Mouse (Mus musculus): ENCODE results near the gene Iqcc.

The Iqcc gene

GRCm38 (mm10) chr4:129618786-129619691 is at the start of gene Iqcc:
Iqcc (minus strand) TSS chr4:129619099.
- in situ Hi-C loops (cut with MboI; ENCODE audit: low sequenced_read_pairs) = loop anchor here (25.0 kb wide), 1 partner anchor 257 kb away; no protein-coding TSS in a partner anchor

- in situ Hi-C loops (cut with MboI; ENCODE audit: low sequenced_read_pairs) = no loop called here
Observed at GRCm38 (mm10) chr4:129662255-129662813, 43.4 kb upstream of the Iqcc start.

DNA sequence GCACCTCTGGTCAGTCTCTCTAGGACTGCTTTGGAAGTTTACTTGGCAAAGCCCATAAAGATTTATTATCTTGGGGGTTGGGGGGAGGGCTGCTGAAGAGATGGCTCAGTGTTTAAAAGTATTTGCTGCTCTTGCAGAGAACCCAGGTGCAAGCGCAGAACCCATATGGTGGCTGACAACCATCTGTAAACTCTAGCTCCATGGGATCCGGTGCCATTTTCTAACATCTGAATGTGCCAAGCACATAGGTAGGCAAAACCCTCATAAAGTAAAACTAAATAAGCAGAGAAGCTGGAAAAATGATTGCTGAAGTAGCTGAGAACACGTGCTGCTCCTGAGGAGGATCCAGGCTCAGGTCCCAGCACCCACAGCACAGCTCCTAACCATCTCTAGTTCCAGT is 42.7 kb upstream of the Iqcc start:
- in situ Hi-C loops (cut with MboI; ENCODE audit: low sequenced_read_pairs) = no loop called here

DNA sequence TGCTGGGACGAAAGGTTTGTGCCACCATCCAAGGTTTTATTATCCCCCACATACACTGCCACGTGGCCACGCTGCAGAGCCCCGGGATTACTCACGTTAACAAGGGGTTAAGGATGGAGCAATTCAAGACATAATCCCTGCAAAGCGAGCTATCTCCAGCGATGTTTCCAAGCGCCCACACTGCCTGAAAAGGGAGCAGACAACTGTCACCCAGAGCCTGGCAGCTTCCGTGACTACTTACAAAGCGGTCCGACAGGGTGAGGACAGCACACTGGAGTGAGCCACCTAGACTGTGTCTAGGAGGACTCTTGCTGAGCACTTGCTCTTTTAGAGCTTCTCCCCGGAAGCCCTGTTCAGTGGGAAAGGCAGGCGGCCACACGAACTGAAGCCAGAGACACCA is 35.9 kb upstream of the Iqcc start:
- in situ Hi-C loops (cut with MboI; ENCODE audit: low sequenced_read_pairs) = no loop called here

GRCm38 (mm10) chr4:129650359-129650758 is 31.5 kb upstream of the Iqcc start:
- in situ Hi-C loops (cut with MboI; ENCODE audit: low sequenced_read_pairs) = no loop called here

GRCm38 (mm10) chr4:129648656-129649055 is 29.8 kb upstream of the Iqcc start:
- in situ Hi-C loops (cut with MboI; ENCODE audit: low sequenced_read_pairs) = no loop called here

DNA sequence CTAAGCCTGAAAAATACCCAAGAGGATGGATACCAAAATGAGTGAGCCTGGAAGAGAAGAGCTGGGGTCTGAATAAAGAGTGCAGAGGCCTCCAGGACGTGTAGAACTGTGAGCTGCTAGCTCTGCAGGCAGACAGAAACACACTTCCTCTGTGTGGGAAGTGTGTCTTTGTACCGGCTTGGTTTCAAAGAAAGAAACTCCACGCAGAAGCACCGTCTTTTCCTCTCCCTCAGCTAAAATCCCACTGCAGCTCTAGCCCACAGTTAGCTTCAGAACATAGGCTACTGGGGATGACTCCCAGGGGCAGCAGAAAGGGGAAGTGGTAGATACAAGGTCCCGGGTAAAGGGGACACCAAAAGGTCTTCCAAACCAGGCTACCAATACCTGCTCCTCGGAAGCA is 26.3 kb upstream of the Iqcc start:
- in situ Hi-C loops (cut with MboI; ENCODE audit: low sequenced_read_pairs) = no loop called here

GRCm38 (mm10) chr4:129641756-129642155 is 22.9 kb upstream of the Iqcc start:
- in situ Hi-C loops (cut with MboI; ENCODE audit: low sequenced_read_pairs) = no loop called here

GRCm38 (mm10) chr4:129640638-129641467 is 22.0 kb upstream of the Iqcc start, which contains the start of gene Txlna:
Txlna (minus strand) TSS chr4:129641065.
- in situ Hi-C loops (cut with MboI; ENCODE audit: low sequenced_read_pairs) = no loop called here

DNA sequence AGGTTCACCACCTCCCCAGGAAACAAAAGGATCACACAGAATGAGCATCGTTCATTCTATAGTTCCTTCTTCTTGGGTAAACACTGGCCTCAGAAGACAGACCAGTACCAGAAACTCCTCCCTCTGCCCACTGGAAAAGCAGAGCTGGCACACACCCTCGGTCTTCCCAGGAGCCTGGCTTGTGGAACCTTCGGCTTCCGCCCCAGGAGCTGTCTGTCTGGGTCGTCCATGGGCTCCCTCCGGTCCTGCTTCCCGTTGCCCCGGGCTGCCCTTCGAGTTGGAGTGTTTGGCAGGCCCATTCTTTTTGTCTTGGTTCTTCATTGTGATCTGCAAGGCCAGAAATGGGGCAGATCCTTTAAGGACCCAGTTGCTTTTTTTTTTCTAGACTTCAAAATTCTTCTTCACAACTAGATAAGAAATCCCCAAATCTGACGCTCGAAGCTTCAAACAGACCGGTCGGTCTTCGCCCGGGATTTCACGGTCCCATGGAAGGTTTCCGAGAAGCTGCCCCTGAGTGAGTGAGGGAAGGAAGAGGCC is 21.3 kb upstream of the Iqcc start:
- in situ Hi-C loops (cut with MboI; ENCODE audit: low sequenced_read_pairs) = no loop called here

GRCm38 (mm10) chr4:129639221-129639620 is 20.3 kb upstream of the Iqcc start:
- in situ Hi-C loops (cut with MboI; ENCODE audit: low sequenced_read_pairs) = no loop called here

DNA sequence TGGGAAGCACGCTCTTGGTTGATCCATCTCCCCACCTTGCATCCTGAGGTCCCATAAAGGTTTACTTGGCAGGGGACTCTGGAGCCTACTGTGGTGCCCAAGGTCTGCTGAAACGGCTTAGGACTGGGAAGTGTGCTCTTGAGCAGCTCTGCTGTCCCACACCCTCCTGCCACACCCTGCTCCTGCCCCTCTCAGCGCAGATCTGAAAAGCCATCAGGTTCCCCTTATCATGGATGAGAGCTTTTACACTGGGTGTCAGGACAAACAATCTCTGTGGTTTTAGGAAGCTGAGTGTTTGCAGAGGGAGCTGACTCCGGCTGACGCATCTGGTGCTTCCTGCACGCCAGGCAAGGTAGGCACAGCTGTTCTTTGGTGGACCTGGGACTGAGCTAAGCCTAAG is 15.0 kb upstream of the Iqcc start:
- in situ Hi-C loops (cut with MboI; ENCODE audit: low sequenced_read_pairs) = no loop called here

DNA sequence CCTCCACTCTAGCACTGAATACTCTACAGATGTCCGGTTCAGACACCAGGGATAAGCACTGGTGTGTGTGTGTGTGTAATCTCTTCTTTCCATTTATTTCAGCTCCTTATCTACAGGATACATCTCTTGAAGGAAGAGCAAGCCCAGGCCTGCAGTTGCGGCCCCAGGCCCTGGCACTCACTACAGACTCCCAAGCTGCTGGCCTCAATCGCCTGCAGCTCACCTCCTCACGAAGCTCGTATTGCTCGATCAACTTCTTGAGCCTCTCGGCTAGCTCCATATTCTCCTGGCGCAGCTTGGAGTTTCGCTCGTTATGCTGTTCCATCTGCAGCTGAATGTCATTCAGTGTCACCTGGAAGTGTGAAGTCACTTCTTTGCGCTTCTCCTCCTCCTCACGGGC is 13.0 kb upstream of the Iqcc start:
- in situ Hi-C loops (cut with MboI; ENCODE audit: low sequenced_read_pairs) = no loop called here

GRCm38 (mm10) chr4:129630944-129631343 is 12.0 kb upstream of the Iqcc start:
- in situ Hi-C loops (cut with MboI; ENCODE audit: low sequenced_read_pairs) = no loop called here

GRCm38 (mm10) chr4:129626035-129626434 is 7.1 kb upstream of the Iqcc start:
- in situ Hi-C loops (cut with MboI; ENCODE audit: low sequenced_read_pairs) = no loop called here

- in situ Hi-C loops (cut with MboI; ENCODE audit: low sequenced_read_pairs) = no loop called here
Observed at GRCm38 (mm10) chr4:129625496-129625895, 6.6 kb upstream of the Iqcc start.

DNA sequence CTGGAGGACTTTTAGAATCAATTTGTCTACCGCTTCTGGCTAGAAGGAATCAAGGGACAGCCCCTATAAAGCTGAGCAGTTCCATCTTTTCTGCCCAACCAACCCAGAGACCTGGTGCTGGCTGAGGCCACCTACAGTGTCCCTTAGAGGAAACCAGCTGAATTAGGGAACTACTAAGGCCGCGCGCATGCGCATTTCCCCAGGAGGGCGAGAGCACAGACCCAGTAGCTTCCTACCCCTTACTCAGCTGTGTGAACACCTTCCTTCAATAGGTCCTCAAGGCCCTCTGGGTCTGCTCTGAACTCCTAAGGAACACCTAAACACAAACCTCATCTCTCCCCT is 6.1 kb upstream of the Iqcc start:
- in situ Hi-C loops (cut with MboI; ENCODE audit: low sequenced_read_pairs) = no loop called here

DNA sequence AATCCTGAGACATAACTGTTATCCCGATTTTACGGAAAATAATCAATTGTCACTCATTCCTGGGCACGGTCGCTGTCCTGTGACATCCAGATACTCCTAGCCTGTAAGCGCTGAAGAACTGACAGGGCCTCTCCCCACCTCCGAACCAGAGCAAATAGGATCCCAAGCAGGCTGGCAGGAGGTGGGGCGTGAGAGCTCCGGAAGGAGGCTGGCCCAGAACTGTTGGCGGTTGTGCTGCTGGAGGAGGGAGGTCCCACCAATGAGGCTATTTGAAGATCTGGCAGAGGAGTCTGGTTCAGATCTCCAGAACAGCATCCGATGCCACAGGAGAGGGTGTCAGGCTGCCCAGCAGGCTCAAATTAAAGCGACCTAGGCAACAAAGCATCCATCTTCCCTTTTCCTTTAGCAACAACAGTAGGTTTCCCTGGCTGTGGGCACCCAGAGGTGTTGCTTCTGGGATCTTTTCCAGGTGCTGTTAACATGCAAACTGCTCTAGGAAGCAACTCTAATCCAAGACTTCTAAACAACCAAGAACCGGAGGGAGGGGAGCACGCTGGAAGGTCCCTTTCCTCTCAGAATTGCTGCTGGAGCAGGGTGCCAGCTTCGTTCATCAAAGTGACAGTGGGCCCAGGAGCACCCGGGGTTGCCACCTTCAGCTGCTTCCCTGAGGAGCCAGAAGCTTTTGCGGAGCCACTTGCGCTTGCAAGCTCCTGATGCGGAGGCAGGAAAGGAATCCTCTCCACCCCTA is 5.6 kb upstream of the Iqcc start:
- in situ Hi-C loops (cut with MboI; ENCODE audit: low sequenced_read_pairs) = loop anchor here (25.0 kb wide), 1 partner anchor 262 kb away; no protein-coding TSS in a partner anchor

- in situ Hi-C loops (cut with MboI; ENCODE audit: low sequenced_read_pairs) = loop anchor here (25.0 kb wide), 1 partner anchor 261 kb away; no protein-coding TSS in a partner anchor
Observed at GRCm38 (mm10) chr4:129623681-129624091, 4.8 kb upstream of the Iqcc start, which contains the start of gene Ccdc28b. Ccdc28b (minus strand) TSS chr4:129623947.
